Mouse (Mus musculus): ENCODE results near the gene Gabre. TPM values are rescaled to one million over a fixed set of nuclear protein-coding genes. Genes with fewer than 3 reads are reported as not detected.

Gene Gabre
- polyA plus RNA-seq (2015; fragmentation: Illumina TruSeq; extraction: RNeasy Lipid Tissue Mini Kit (QIAGEN cat#74804); ENCODE audit: insufficient read depth, low replicate concordance): 1.7 TPM

GRCm38 (mm10) chrX:72274659-72275371 lies at the start of gene Gabre:
Gene Gabre, minus strand, starts transcription at chrX:72274803.

DNA sequence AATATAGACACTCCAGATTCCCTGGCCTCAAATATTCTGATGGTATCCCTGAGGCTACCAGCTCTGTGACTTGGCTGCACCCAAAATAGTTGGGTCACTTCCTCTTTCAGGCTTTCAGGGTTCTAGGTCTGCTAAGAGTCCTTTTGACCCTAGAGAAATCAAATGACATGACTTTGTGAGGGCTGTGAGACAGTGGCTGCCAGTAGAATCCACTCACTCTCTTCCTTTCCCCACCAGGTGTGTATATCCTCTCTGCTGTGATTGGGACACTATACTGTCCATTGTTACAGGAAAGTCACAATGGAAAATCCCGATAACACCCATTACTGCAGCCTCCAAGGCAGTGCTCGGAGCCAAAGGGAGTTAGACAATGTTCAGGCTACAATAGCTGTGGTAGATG lies 52.9 kb downstream of the Gabre start, which contains the start of gene Magea4:
TSS of gene Magea4 (plus strand) at position 301 of the 400 bp plus-strand sequence.

Other genes starting within 250 kb of the Gabre start
- not detected for gene Magea4, start 52.8 kb downstream of the Gabre start, polyA plus RNA-seq (2015; fragmentation: Illumina TruSeq; extraction: RNeasy Lipid Tissue Mini Kit (QIAGEN cat#74804); ENCODE audit: insufficient read depth, low replicate concordance)
- gene Magea10, start 112.1 kb upstream of the Gabre start, polyA plus RNA-seq (2015; fragmentation: Illumina TruSeq; extraction: RNeasy Lipid Tissue Mini Kit (QIAGEN cat#74804); ENCODE audit: insufficient read depth, low replicate concordance): not detected

All from spleen, adult 10 weeks (tissue).